Mouse (Mus musculus) erythroblast, embryonic 14.5 days (primary cell): Measurements from ENCODE around the gene Rplp0.

ENCODE experiments used
- GATA1 ChIP-seq: IDR thresholded peaks from 2 replicates; pipeline ENCODE4 v1.6.1; 2012; ENCODE audit warnings: low read length, inconsistent platforms, mixed read lengths
- TAL1 ChIP-seq: IDR thresholded peaks from 3 replicates; pipeline ENCODE4 v1.6.1; 2012; ENCODE audit warnings: low read length, inconsistent platforms, mixed read lengths

- TF ChIP-seq TAL1: no peak
- TF ChIP-seq GATA1: no peak
These were observed 46.0 kb upstream of the Rplp0 start for GRCm38 (mm10) chr5:115513246-115513645.
